Mouse (Mus musculus): Measurements from ENCODE around the gene Slc2a1. TPM values are rescaled to one million over a fixed set of nuclear protein-coding genes. Genes with fewer than 3 reads are reported as not detected.
A peak's percentile ranks its signal among the peaks of the same experiment; 100 is the strongest.

Gene Slc2a1
- polyA plus RNA-seq, 1 experiment from 2014 or later, result 116 TPM

DNA sequence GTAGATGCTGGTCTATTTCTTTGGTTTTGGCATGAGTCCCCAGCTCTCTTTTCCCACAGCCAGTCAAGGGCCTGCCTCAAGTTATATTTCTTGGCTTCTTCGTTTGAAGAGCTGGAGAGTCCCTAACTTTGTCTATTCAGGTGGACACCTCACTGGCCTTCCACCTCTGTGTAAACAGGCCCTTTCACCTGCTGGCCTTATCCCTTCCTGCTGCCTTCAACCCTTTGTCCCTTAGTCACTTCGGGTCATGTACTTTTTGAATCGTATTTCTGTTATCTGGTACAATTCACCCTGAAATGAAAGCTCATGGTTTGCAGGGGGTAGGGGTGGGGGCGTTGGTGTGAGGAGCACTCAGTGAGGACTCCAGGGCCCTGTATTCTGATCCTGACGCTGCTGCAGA, 10.8 kb downstream of the Slc2a1 start:
- no peak overlapping the region for H3K4me3 ChIP-seq
- no peaks in the 10 kb centered on the region for H3K9me3 ChIP-seq
- no peaks in the 10 kb centered on the region for H3K27me3 ChIP-seq
- ATAC-seq (ENCODE audit: low FRiP score, low read depth), result no peak
- WGBS, result 78% methylated on average over 5 of the region's 5 CpGs
- peaks cover 38% of the 10 kb centered on the region for H3K36me3 ChIP-seq
- H3K4me1 ChIP-seq, result 0 out of 2 replicates have a peak, but pooled peaks cover 13% of the 10 kb centered on the region
- H3K27ac ChIP-seq (replicated peaks), result no peak overlapping the region
- H3K4me2 ChIP-seq (replicated peaks), result no peak overlapping the region
- no peak overlapping the region for H3K9ac ChIP-seq (replicated peaks)

DNA sequence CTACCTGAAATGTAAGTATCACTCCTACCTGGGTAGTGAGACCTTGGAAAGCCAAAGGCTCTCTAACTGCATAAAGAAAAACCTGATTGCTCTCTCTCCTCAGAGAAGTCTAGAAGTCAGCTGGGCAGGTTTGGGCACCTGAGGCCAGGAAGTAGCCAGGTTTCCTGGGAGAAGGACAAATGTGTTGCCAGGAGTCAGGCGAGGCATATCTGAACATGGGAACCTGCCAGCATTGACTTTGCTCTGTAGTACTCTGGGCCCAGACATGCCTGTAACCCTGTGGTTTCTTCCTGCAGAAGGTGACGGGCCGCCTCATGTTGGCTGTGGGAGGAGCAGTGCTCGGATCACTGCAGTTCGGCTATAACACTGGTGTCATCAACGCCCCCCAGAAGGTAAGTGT, 11.6 kb downstream of the Slc2a1 start:
- H3K4me1 ChIP-seq, result 0 out of 2 replicates have a peak, but pooled peaks cover 13% of the 10 kb centered on the region
- WGBS, result 89% methylated on average over 6 of the region's 6 CpGs

DNA sequence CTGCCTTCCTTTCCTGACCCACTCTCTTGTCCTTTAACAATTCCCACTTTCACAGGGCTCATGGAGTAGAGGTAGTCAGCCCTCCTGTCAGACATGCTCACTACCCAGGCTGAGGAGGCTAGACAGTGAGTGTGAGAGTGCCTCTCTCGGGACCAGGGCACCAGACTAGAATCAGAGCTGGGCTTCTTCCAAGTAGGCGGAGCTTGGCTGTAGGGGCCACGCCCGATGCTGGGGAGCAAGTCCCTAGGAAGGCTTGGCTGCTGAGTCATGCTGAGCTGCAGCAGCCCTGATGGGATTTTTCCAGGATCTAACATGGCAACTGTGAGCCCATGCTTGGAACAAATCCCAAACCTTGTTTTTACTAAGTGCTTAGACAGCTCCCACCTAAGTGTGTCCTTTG, 12.7 kb downstream of the Slc2a1 start:
- Histone ChIP-seq H3K4me2 (replicated peaks) (no peak overlapping the region), H3K9ac (replicated peaks) (no peak overlapping the region), H3K9me3 (no peaks in the 10 kb centered on the region), H3K27me3 (no peaks in the 10 kb centered on the region), H3K36me3 (peaks cover 47% of the 10 kb centered on the region), H3K27ac (replicated peaks) (no peak overlapping the region), H3K4me1 (0 out of 2 replicates have a peak, but pooled peaks cover 13% of the 10 kb centered on the region), H3K4me3 (no peak overlapping the region)
- WGBS, result 65% methylated on average over 4 of the region's 4 CpGs
- ATAC-seq (ENCODE audit: low FRiP score, low read depth), result no peak

More for the DNA sequence above, 11.6 kb downstream of the Slc2a1 start:
- H3K9me3 ChIP-seq, result no peaks in the 10 kb centered on the region
- peaks cover 40% of the 10 kb centered on the region for H3K36me3 ChIP-seq
- no peaks in the 10 kb centered on the region for H3K27me3 ChIP-seq
- H3K4me3 ChIP-seq, result no peak overlapping the region
- no peak overlapping the region for H3K9ac ChIP-seq (replicated peaks)
- H3K27ac ChIP-seq (replicated peaks), result no peak overlapping the region
- no peak overlapping the region for H3K4me2 ChIP-seq (replicated peaks)
- ATAC-seq (ENCODE audit: low FRiP score, low read depth), result no peak

DNA sequence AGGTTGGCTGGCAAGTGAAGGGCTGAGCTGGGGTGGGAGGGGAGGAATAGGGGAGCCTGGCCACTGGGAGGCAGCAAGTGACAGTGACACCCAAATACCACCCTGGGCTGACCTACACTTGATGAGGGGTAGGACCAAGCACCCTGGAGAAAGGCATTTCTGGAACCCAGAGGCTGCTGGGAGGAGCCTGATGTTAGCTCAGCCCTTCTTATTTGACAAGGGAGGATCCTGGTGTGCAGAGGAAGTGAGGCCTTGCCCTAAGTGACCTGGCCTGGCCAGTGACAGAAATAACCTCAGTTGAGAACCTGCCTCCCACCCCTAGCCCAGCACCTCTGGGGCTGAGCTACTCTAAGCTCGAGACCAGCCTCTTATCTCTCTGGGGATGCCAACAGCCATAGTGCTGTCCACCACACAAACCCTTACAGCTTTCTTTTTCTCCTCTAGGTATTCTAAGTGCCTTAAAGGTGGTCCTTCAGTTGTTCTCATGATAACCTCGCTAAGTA, 16.3 kb downstream of the Slc2a1 start:
- Histone ChIP-seq H3K4me1 (0 out of 2 replicates have a peak, but pooled peaks cover 10% of the 10 kb centered on the region), H3K4me3 (no peak overlapping the region), H3K9ac (replicated peaks) (no peak overlapping the region), H3K36me3 (peaks cover 60% of the 10 kb centered on the region), H3K9me3 (no peaks in the 10 kb centered on the region), H3K27me3 (no peaks in the 10 kb centered on the region), H3K27ac (replicated peaks) (no peak overlapping the region), H3K4me2 (replicated peaks) (no peak overlapping the region)
- ATAC-seq (ENCODE audit: low FRiP score, low read depth), result no peak
- WGBS, result 73% methylated on average over 2 of the region's 2 CpGs

DNA sequence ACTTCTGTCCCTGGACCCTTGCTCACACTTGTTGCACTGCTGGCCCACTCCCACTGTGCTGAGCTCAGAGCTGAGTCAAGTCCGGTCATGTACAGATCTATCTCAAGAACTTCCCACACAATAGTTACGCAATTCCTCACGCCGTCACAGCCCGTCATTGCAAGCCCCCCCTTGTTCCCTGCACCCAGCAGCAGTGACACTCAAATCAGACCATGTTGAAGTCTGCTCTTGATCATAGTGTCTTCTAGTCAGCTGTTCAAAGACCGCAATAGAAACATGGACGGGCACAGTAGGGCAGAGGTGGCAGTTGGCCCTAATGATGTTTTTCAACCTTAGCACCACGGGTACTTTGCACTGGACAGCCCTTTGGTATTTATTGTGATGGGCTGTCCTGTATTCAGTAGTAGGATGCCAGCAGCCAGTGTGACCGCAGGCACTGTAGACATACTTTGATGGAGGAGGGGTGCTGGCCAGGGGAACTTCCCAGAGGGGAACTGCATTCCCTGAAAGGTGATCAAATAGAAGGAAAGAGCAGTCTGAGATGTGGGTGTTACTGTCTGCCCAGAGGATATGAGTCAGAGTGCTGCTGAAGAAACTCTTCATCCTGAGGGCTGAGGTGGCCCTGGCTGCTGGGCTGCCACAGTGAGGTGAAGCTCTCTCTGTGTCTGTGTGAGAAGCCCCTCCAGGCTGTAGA, 17.2 kb downstream of the Slc2a1 start:
- ATAC-seq (ENCODE audit: low FRiP score, low read depth), result no peak
- WGBS, result 85% methylated on average over 9 of the region's 9 CpGs
- 0 out of 2 replicates have a peak, but pooled peaks cover 10% of the 10 kb centered on the region for H3K4me1 ChIP-seq
- H3K4me3 ChIP-seq, result no peak overlapping the region
- H3K4me2 ChIP-seq (replicated peaks), result no peak overlapping the region
- H3K36me3 ChIP-seq, result peaks cover 57% of the 10 kb centered on the region
- no peak overlapping the region for H3K27ac ChIP-seq (replicated peaks)
- no peaks in the 10 kb centered on the region for H3K9me3 ChIP-seq
- H3K27me3 ChIP-seq, result no peaks in the 10 kb centered on the region
- H3K9ac ChIP-seq (replicated peaks), result no peak overlapping the region

DNA sequence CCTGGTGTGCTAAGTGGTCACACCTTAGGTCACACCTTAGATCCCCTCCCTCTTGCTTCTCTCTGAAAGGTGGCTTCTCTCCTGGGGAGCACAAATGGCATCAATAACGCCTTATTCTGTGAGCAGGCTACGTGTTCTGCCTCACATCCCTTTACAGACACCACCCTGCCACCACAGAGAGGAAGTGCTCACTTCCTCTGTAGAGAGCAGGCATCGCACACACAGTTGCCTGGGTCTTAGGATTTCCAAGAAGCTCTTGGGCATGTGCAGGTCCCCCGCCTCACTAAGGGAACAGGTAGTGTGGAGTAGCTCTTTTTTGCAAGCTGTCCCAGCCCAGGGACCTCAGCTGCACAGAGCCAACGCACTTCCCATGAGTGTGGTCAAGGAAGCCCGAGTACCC, 18.7 kb downstream of the Slc2a1 start:
- whole genome bisulfite sequencing, result 86% methylated on average over 6 of the region's 6 CpGs
- no peak overlapping the region for H3K27ac ChIP-seq (replicated peaks)
- H3K27me3 ChIP-seq, result no peaks in the 10 kb centered on the region
- H3K4me2 ChIP-seq (replicated peaks), result no peak overlapping the region
- H3K4me3 ChIP-seq, result no peak overlapping the region
- 0 out of 2 replicates have a peak, but pooled peaks cover 7% of the 10 kb centered on the region for H3K4me1 ChIP-seq
- peaks cover 53% of the 10 kb centered on the region for H3K36me3 ChIP-seq
- no peak for ATAC-seq (ENCODE audit: low FRiP score, low read depth)
- H3K9ac ChIP-seq (replicated peaks), result no peak overlapping the region
- no peaks in the 10 kb centered on the region for H3K9me3 ChIP-seq

DNA sequence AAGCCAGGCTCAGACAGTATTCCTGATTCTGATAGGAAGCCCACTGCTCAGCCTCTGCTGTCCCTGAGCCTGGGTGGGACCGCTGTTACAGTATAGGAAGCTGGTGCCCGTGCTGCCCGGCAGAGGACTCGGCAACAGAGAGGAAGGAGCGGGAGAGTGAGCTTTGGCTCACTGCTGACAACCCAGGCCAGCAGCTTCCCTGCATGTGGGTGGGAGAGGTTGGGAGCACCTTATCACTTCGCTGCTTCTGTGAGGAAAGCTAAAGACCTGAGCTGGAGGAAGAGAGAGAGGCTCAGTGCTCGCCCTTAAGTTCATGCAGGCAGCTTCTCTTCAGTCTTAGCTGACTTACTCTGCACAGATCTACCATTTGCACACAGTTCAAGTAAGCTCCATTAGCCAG, 20.0 kb downstream of the Slc2a1 start:
- WGBS, result 78% methylated on average over 7 of the region's 7 CpGs
- Histone ChIP-seq H3K4me2 (replicated peaks) (no peak overlapping the region), H3K4me1 (0 out of 2 replicates have a peak, but pooled peaks cover 6% of the 10 kb centered on the region), H3K27me3 (no peaks in the 10 kb centered on the region), H3K27ac (replicated peaks) (no peak overlapping the region), H3K9ac (replicated peaks) (no peak overlapping the region), H3K9me3 (no peaks in the 10 kb centered on the region), H3K36me3 (peaks cover 56% of the 10 kb centered on the region), H3K4me3 (no peak overlapping the region)
- ATAC-seq (ENCODE audit: low FRiP score, low read depth), result no peak

DNA sequence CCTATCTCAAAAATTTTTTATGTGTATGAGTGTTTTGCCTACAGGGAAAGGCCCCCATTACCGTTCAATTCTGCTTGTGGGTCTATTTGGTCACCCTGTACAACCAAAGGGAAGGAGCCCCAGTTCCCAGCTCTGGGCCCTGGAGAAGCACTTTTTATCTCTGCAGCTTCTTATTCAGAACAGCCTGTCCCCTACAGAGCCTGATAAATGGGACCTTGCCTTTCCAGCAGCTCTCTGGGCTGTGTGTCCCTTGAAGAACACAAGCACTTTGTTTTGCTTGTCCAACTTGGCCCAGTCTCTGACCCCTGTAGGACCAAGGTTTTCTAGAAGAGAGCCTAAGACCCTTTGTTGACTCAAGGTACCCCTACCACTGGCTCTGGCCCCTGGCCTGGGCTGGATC, 20.6 kb downstream of the Slc2a1 start:
- H3K27ac ChIP-seq (replicated peaks), result no peak overlapping the region
- no peak overlapping the region for H3K4me3 ChIP-seq
- H3K4me2 ChIP-seq (replicated peaks), result no peak overlapping the region
- H3K9ac ChIP-seq (replicated peaks), result no peak overlapping the region
- peaks cover 56% of the 10 kb centered on the region for H3K36me3 ChIP-seq
- H3K27me3 ChIP-seq, result no peaks in the 10 kb centered on the region
- WGBS, result 90% methylated on average over 1 of the region's 1 CpGs
- no peak for ATAC-seq (ENCODE audit: low FRiP score, low read depth)
- H3K9me3 ChIP-seq, result no peaks in the 10 kb centered on the region
- H3K4me1 ChIP-seq, result 0 out of 2 replicates have a peak, but pooled peaks cover under 1% of the 10 kb centered on the region

DNA sequence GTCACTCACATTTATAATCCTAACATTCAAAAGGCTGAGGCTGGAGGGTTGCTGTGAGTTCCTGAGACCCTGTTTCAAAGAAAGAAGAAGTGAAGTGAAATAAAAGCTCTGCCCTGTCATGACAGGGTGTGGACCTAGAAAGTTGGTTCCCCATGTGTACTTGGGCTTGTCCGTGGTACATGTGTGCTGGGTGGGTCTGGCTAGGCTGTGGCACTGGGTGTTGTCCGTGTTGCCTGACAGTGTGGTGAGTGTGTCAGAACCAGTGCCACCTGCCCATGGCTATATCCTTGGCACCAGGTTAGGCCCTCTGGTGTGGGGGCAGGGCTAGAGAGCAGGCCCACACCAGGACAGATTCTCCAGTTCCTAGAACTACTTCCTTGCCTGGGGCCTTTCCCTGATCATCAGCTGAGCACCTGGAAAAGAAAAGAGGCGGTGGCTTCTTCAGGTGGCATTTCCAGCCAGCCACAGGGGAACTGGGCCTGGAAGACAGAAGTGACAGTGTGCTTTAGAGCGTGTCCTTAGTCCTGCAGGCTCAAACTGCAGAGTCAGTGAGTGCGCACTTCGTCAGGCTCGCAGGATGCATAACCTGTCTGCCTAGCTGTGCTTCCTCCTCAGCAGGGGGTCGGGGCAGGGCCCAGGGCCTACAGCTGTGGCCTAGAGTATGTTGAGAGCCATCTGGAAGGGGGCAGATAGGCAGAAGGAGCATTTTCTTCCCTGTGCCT, 22.8 kb downstream of the Slc2a1 start:
- H3K27ac ChIP-seq (replicated peaks), result no peak overlapping the region
- no peaks in the 10 kb centered on the region for H3K4me1 ChIP-seq
- H3K9me3 ChIP-seq, result no peaks in the 10 kb centered on the region
- H3K36me3 ChIP-seq, result peaks cover 69% of the 10 kb centered on the region
- H3K27me3 ChIP-seq, result no peaks in the 10 kb centered on the region
- H3K4me2 ChIP-seq (replicated peaks), result no peak overlapping the region
- H3K9ac ChIP-seq (replicated peaks), result no peak overlapping the region
- no peak overlapping the region for H3K4me3 ChIP-seq
- WGBS, result 90% methylated on average over 8 of the region's 8 CpGs
- ATAC-seq (ENCODE audit: low FRiP score, low read depth), result 0 out of 2 replicates have a peak, but pooled peaks have one; percentile 27

DNA sequence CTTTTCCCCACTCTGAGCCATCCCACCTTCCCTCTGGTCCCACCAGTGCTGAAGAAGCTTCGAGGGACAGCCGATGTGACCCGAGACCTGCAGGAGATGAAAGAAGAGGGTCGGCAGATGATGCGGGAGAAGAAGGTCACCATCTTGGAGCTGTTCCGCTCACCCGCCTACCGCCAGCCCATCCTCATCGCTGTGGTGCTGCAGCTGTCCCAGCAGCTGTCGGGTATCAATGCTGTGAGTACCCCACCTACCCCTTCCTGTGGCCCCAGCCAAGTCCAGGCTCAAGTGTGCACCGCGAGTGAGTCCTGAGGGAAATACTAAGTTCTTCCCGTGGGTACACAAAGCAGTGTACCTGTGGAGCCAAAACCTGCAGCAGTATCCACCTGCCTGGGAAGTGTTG, 24.8 kb downstream of the Slc2a1 start:
- ATAC-seq (ENCODE audit: low FRiP score, low read depth), result no peak
- Histone ChIP-seq H3K27me3 (no peaks in the 10 kb centered on the region), H3K9ac (replicated peaks) (no peak overlapping the region), H3K4me1 (peaks cover 9% of the 10 kb centered on the region), H3K4me3 (no peak overlapping the region), H3K36me3 (peaks cover 63% of the 10 kb centered on the region), H3K9me3 (no peaks in the 10 kb centered on the region), H3K4me2 (replicated peaks) (no peak overlapping the region), H3K27ac (replicated peaks) (no peak overlapping the region)
- 94% methylated on average over 13 of the region's 13 CpGs for WGBS

DNA sequence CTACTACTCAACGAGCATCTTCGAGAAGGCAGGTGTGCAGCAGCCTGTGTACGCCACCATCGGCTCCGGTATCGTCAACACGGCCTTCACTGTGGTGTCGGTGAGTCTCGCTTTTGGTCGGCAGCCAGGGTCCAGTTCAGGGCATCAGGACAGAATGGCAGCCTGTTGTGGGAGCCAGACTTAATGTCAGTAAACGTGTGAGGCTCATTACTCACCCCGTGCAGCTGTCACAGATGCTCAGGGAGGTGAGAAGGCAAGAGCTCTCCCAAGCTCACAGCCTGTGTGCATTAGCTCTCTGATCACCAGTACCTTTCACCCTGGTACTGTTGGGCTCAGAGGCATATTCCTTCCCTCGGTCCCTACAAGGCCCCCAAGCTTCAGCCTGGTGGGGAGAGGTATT, 25.3 kb downstream of the Slc2a1 start:
- 94% methylated on average over 13 of the region's 13 CpGs for WGBS
- H3K36me3 ChIP-seq, result peaks cover 63% of the 10 kb centered on the region
- no peak overlapping the region for H3K4me2 ChIP-seq (replicated peaks)
- no peak overlapping the region for H3K9ac ChIP-seq (replicated peaks)
- no peak overlapping the region for H3K27ac ChIP-seq (replicated peaks)
- H3K4me3 ChIP-seq, result no peak overlapping the region
- peaks cover 14% of the 10 kb centered on the region for H3K4me1 ChIP-seq
- no peaks in the 10 kb centered on the region for H3K27me3 ChIP-seq
- ATAC-seq (ENCODE audit: low FRiP score, low read depth), result no peak
- no peaks in the 10 kb centered on the region for H3K9me3 ChIP-seq

DNA sequence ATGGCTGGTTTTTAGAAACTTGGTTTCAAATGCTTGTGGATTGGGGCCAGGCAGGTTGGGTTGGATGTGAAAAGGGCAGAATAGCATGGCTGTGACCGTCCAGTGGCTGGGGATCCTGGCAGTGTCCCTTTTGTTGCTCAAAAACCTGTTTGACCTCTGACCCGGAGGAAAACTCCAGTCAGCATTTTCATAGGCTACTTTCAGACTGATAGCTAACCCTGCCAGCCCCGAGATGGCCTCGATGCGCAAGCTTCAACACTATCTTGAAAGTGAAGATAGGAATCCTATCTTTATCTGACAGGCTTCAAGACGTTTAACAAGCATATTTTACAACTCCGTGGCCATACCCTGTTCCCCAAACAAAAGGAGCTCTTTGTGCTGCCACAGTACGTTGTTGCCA, 28.8 kb downstream of the Slc2a1 start:
- no peak overlapping the region for H3K9ac ChIP-seq (replicated peaks)
- no peak overlapping the region for H3K4me2 ChIP-seq (replicated peaks)
- H3K4me1 ChIP-seq, result peaks cover 16% of the 10 kb centered on the region
- H3K4me3 ChIP-seq, result no peak overlapping the region
- H3K9me3 ChIP-seq, result no peaks in the 10 kb centered on the region
- peaks cover 47% of the 10 kb centered on the region for H3K36me3 ChIP-seq
- no peak overlapping the region for H3K27ac ChIP-seq (replicated peaks)
- 69% methylated on average over 8 of the region's 8 CpGs for WGBS
- no peak for ATAC-seq (ENCODE audit: low FRiP score, low read depth)
- H3K27me3 ChIP-seq, result no peaks in the 10 kb centered on the region
